ENCODE assay signal across 9 mouse cellular contexts in the genomic region with DNA sequence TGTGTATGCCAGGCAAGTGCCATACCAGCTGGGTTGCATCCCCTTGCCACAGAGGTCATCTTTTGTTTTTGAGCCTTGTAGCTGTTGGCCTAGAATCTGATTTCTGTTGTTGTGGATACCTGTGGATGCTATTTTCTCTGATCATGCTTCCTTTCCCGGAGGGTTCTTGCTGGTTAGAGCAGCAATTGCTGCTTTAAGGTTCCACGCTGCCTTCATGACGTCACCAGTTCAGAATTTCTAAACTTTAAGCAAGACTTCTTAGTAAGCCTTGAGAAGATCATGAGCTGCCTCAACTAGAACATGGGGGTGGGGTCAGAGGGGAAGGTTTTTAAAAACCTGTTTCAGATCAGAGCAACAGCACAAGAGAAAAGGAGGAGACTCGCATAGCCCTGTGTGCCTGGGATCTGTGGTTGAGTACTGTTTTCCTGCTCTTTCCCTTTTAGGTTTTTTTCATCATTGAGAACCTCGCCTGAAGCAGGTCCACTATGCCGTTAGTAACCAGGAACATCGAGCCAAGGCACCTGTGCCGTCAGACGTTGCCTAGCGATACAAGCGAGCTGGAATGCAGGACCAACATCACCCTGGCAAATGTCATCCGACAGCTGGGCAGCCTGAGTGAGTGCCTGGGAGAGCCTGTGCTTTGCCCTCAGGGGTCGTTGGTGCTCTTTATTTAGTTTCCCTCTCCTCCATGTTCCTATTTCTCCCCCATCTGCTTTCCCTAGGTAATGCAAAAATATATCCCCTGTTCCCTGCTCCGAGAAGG. TPM values are rescaled to one million over a fixed set of nuclear protein-coding genes. Genes with fewer than 3 reads are reported as not detected.
A peak's percentile ranks its signal among the peaks of the same experiment; 100 is the strongest.
DNase-seq lines count a peak whose midpoint lies in the region; ATAC-seq lines count a peak whose summit lies in the region.
"Had no signal": no experiment of that assay in that cellular context is flagged by ENCODE, and none has a peak within 500 bp of the region (broad histone marks: within the 10 kb centered on the region; RNA-seq: fewer than 3 reads in every experiment).

No protein-coding gene starts in this region.

- H3K9me3 ChIP-seq in heart, embryonic 12.5 days (replicated peaks) = no peaks in the 10 kb centered on the region
- no peaks in the 10 kb centered on the region for H3K9me3 ChIP-seq in forebrain, embryonic 13.5 days (replicated peaks)
- no peaks in the 10 kb centered on the region for H3K9me3 ChIP-seq in limb, embryonic 11.5 days (ENCODE audit: control insufficient read depth, low read length)
- H3K9me3 ChIP-seq in stomach, embryonic 14.5 days (ENCODE audit: control insufficient read depth, low read depth, low read length) = no peaks in the 10 kb centered on the region

- WGBS in heart, embryonic 12.5 days = 40% methylated on average over 14 of the region's 14 CpGs
- 56% methylated on average over 14 of the region's 14 CpGs for WGBS in forebrain, embryonic 13.5 days
- 51% methylated on average over 14 of the region's 14 CpGs for WGBS in limb, embryonic 11.5 days
- WGBS in stomach, embryonic 14.5 days = 35% methylated on average over 14 of the region's 14 CpGs

- H3K27ac ChIP-seq in heart, embryonic 12.5 days (ENCODE audit: poor library complexity, severe bottlenecking) = peak overlapping the region; percentile 80
- peak overlapping the region; percentile 72 for H3K27ac ChIP-seq in forebrain, embryonic 13.5 days
- no peak overlapping the region for H3K27ac ChIP-seq in limb, embryonic 11.5 days (replicated peaks; ENCODE audit: low read depth, low read length)
- H3K27ac ChIP-seq in stomach, embryonic 14.5 days (ENCODE audit: low read length) = peak overlapping the region; percentile 55; the same call in 1 of the 2 replicates

- peaks cover 55% of the 10 kb centered on the region for H3K4me1 ChIP-seq in heart, embryonic 12.5 days (replicated peaks)
- peaks cover 28% of the 10 kb centered on the region for H3K4me1 ChIP-seq in forebrain, embryonic 13.5 days
- peaks cover 6% of the 10 kb centered on the region for H3K4me1 ChIP-seq in limb, embryonic 11.5 days (ENCODE audit: control insufficient read depth, insufficient read depth, low read length)
- peaks cover 25% of the 10 kb centered on the region for H3K4me1 ChIP-seq in stomach, embryonic 14.5 days (ENCODE audit: control insufficient read depth, insufficient read depth, low read length)

- H3K4me3 ChIP-seq in heart, embryonic 12.5 days = no peak overlapping the region
- no peak overlapping the region for H3K4me3 ChIP-seq in forebrain, embryonic 13.5 days
- no peak overlapping the region for H3K4me3 ChIP-seq in limb, embryonic 11.5 days (ENCODE audit: low read depth, low read length)
- H3K4me3 ChIP-seq in stomach, embryonic 14.5 days (ENCODE audit: low read depth, low read length) = no peak overlapping the region

- H3K36me3 ChIP-seq in heart, embryonic 12.5 days = peaks cover 37% of the 10 kb centered on the region
- peaks cover 21% of the 10 kb centered on the region for H3K36me3 ChIP-seq in forebrain, embryonic 13.5 days (ENCODE audit: poor library complexity, severe bottlenecking)
- H3K36me3 ChIP-seq in limb, embryonic 11.5 days (ENCODE audit: control insufficient read depth, insufficient read depth, low read length) = peaks cover 3% of the 10 kb centered on the region; the same call in 1 of the 2 replicates
- peaks cover 30% of the 10 kb centered on the region; the same call in 1 of the 2 replicates for H3K36me3 ChIP-seq in stomach, embryonic 14.5 days (ENCODE audit: control insufficient read depth, insufficient read depth, low read length)

- peak overlapping the region; percentile 35 for H3K4me2 ChIP-seq in heart, embryonic 12.5 days
- peak overlapping the region; percentile 27; the same call in 1 of the 2 replicates for H3K4me2 ChIP-seq in forebrain, embryonic 13.5 days
- H3K4me2 ChIP-seq in limb, embryonic 11.5 days (ENCODE audit: low read depth, severe bottlenecking) = no peak overlapping the region
- H3K4me2 ChIP-seq in stomach, embryonic 14.5 days (replicated peaks; ENCODE audit: low read depth, low read length) = no peak overlapping the region

- no peak for ATAC-seq in heart, embryonic 12.5 days (ENCODE audit: insufficient number of reproducible peaks, low FRiP score)
- no peak for ATAC-seq in forebrain, embryonic 13.5 days
- ATAC-seq in limb, embryonic 11.5 days (ENCODE audit: insufficient number of reproducible peaks, low FRiP score, low TSS enrichment, low read depth) = no peak
- ATAC-seq in stomach, embryonic 14.5 days (ENCODE audit: insufficient number of reproducible peaks, insufficient read depth, low FRiP score, low read depth) = no peak

- no peaks in the 10 kb centered on the region for H3K27me3 ChIP-seq in heart, embryonic 12.5 days (replicated peaks)
- H3K27me3 ChIP-seq in forebrain, embryonic 13.5 days = no peaks in the 10 kb centered on the region
- H3K27me3 ChIP-seq in limb, embryonic 11.5 days (ENCODE audit: control insufficient read depth, insufficient read depth, low read length) = no peaks in the 10 kb centered on the region
- H3K27me3 ChIP-seq in stomach, embryonic 14.5 days (ENCODE audit: control insufficient read depth, insufficient read depth, low read length) = no peaks in the 10 kb centered on the region

- peak overlapping the region; percentile 22; the same call in 1 of the 2 replicates for H3K9ac ChIP-seq in heart, embryonic 12.5 days
- H3K9ac ChIP-seq in forebrain, embryonic 13.5 days = peak overlapping the region; percentile 41; the same call in 1 of the 2 replicates
- H3K9ac ChIP-seq in limb, embryonic 11.5 days (ENCODE audit: low read length) = no peak overlapping the region
- H3K9ac ChIP-seq in stomach, embryonic 14.5 days (replicated peaks; ENCODE audit: low read depth, low read length) = no peak overlapping the region

- no peak for DNase-seq in heart, adult 9 months (ENCODE audit: low spot score in 2 of 2)
- DNase-seq in Muller cell, postnatal 12 days (ENCODE audit: inconsistent ontology term) = peak; percentile 51
- peak; percentile 43 for DNase-seq in limb, embryonic 11.5 days (ENCODE audit: low spot score)
- DNase-seq in adrenal gland, adult 8-10 months = no peak
- no peak for DNase-seq in spleen, adult 18-20 months

RNA-seq across cellular contexts. Expression of a gene that starts 35.8 kb away (rescaled TPM):
- 0.34 TPM in 1 of 2 replicates, not detected in the other for polyA plus RNA-seq in heart, embryonic 12.5 days (2016; fragmentation: Nextera tagmentation; extraction: Ambion mirVana)
- 0.17 and 0.30 TPM in 2 replicates for polyA plus RNA-seq in forebrain, embryonic 13.5 days (2015; fragmentation: Nextera tagmentation; extraction: Ambion mirVana)
- 1.8 and 2.4 TPM in 2 replicates for polyA plus RNA-seq in limb, embryonic 11.5 days (2014; fragmentation: Nextera tagmentation; extraction: Ambion mirVana)
- 8.7 and 11.6 TPM in 2 replicates for polyA plus RNA-seq in stomach, embryonic 14.5 days (2014; fragmentation: Nextera tagmentation; extraction: Ambion mirVana)
- 1 to 10 TPM in 2 of 4 experiments, under 1 TPM in 2; 0.86 to 1.8 (median 1.4) TPM for total RNA-seq in adrenal gland, adult 8-10 months (2022)
- total RNA-seq: heart, postnatal 10 days had no signal

RNA-seq across cellular contexts. Expression of a gene that starts 36.2 kb away (rescaled TPM):
- polyA plus RNA-seq in heart, embryonic 12.5 days (2016; fragmentation: Nextera tagmentation; extraction: Ambion mirVana) = 0.27 and 0.37 TPM in 2 replicates
- 0.33 and 0.57 TPM in 2 replicates for polyA plus RNA-seq in forebrain, embryonic 13.5 days (2015; fragmentation: Nextera tagmentation; extraction: Ambion mirVana)
- polyA plus RNA-seq in limb, embryonic 11.5 days (2014; fragmentation: Nextera tagmentation; extraction: Ambion mirVana) = 0.33 and 0.47 TPM in 2 replicates
- not detected in 2 replicates for polyA plus RNA-seq in stomach, embryonic 14.5 days (2014; fragmentation: Nextera tagmentation; extraction: Ambion mirVana)
- under 1 TPM in 1 of 4 experiments, not detected in 3; 0.66 TPM for total RNA-seq in adrenal gland, adult 8-10 months (2022)

RNA-seq across cellular contexts. Expression of a gene that starts 45.9 kb away (rescaled TPM):
- polyA plus RNA-seq in heart, embryonic 12.5 days (2016; fragmentation: Nextera tagmentation; extraction: Ambion mirVana) = 68.5 and 70.1 TPM in 2 replicates
- 36.7 and 42.9 TPM in 2 replicates for polyA plus RNA-seq in forebrain, embryonic 13.5 days (2015; fragmentation: Nextera tagmentation; extraction: Ambion mirVana)
- 54.7 and 63.6 TPM in 2 replicates for polyA plus RNA-seq in limb, embryonic 11.5 days (2014; fragmentation: Nextera tagmentation; extraction: Ambion mirVana)
- polyA plus RNA-seq in stomach, embryonic 14.5 days (2014; fragmentation: Nextera tagmentation; extraction: Ambion mirVana) = 120 and 124 TPM in 2 replicates
- total RNA-seq in adrenal gland, adult 8-10 months (2022) = 100 to 1,000 TPM; 105 to 158 (median 133) TPM

Comparison
In these comparisons a context has a peak if more than half of its experiments do, and no peak if none do; other contexts are left out.
1. H3K4me2 ChIP-seq: peak in heart, embryonic 12.5 days (single experiment) and forebrain, embryonic 13.5 days (single experiment); none in limb, embryonic 11.5 days (single experiment) and stomach, embryonic 14.5 days (single experiment).
2. H3K9ac ChIP-seq: peak in heart, embryonic 12.5 days (single experiment) and forebrain, embryonic 13.5 days (single experiment); none in limb, embryonic 11.5 days (single experiment) and stomach, embryonic 14.5 days (single experiment).
3. DNase-seq: peak in Muller cell, postnatal 12 days (single experiment) and limb, embryonic 11.5 days (single experiment); none in heart, adult 9 months (0 of 2), adrenal gland, adult 8-10 months (single experiment) and spleen, adult 18-20 months (0 of 2).